Mouse (Mus musculus): ENCODE data around the gene Mtmr3. TPM values are rescaled to one million over a fixed set of nuclear protein-coding genes. Genes with fewer than 3 reads are reported as not detected.

Mtmr3 gene
- polyA plus RNA-seq, 1 experiment from 2014 or later, result 28.2 TPM

- H3K36me3 ChIP-seq (replicated peaks), result peaks cover 85% of the 10 kb centered on the region
- no peak for DNase-seq (ENCODE audit: low spot score)
- H3K9me3 ChIP-seq, result no peaks in the 10 kb centered on the region
- H3K27me3 ChIP-seq (replicated peaks; ENCODE audit: low read depth, poor library complexity, severe bottlenecking), result no peaks in the 10 kb centered on the region
- WGBS, result 93% methylated on average over 2 of the region's 2 CpGs
- no peak overlapping the region for H3K4me3 ChIP-seq
- H3K4me1 ChIP-seq, result no peaks in the 10 kb centered on the region
- H3K27ac ChIP-seq (replicated peaks), result no peak overlapping the region
Observed at GRCm38 (mm10) chr11:4499456-4499855, 95.2 kb downstream of the Mtmr3 start.

GRCm38 (mm10) chr11:4498774-4499173 is 95.9 kb downstream of the Mtmr3 start:
- H3K9me3 ChIP-seq, result no peaks in the 10 kb centered on the region
- H3K4me3 ChIP-seq, result no peak overlapping the region
- H3K27me3 ChIP-seq (replicated peaks; ENCODE audit: low read depth, poor library complexity, severe bottlenecking), result no peaks in the 10 kb centered on the region
- H3K27ac ChIP-seq (replicated peaks), result no peak overlapping the region
- peaks cover 83% of the 10 kb centered on the region for H3K36me3 ChIP-seq (replicated peaks)
- 90% methylated on average over 9 of the region's 9 CpGs for WGBS
- H3K4me1 ChIP-seq, result no peaks in the 10 kb centered on the region
- no peak for DNase-seq (ENCODE audit: low spot score)

- Histone ChIP-seq H3K27ac (replicated peaks) (no peak overlapping the region), H3K36me3 (replicated peaks) (peaks cover 83% of the 10 kb centered on the region), H3K4me3 (no peak overlapping the region), H3K9me3 (no peaks in the 10 kb centered on the region), H3K27me3 (replicated peaks; ENCODE audit: low read depth, poor library complexity, severe bottlenecking) (no peaks in the 10 kb centered on the region), H3K4me1 (no peaks in the 10 kb centered on the region)
- 86% methylated on average over 10 of the region's 10 CpGs for WGBS
- DNase-seq (ENCODE audit: low spot score), result no peak
Observed at GRCm38 (mm10) chr11:4497501-4498118, 97.1 kb downstream of the Mtmr3 start.

GRCm38 (mm10) chr11:4495021-4495540 is 99.6 kb downstream of the Mtmr3 start:
- WGBS, result 88% methylated on average over 4 of the region's 4 CpGs
- no peaks in the 10 kb centered on the region for H3K9me3 ChIP-seq
- no peak overlapping the region for H3K4me3 ChIP-seq
- no peaks in the 10 kb centered on the region for H3K4me1 ChIP-seq
- no peak for DNase-seq (ENCODE audit: low spot score)
- no peaks in the 10 kb centered on the region for H3K27me3 ChIP-seq (replicated peaks; ENCODE audit: low read depth, poor library complexity, severe bottlenecking)
- no peak overlapping the region for H3K27ac ChIP-seq (replicated peaks)
- H3K36me3 ChIP-seq (replicated peaks), result peaks cover 93% of the 10 kb centered on the region

GRCm38 (mm10) chr11:4489207-4489606 is 105.5 kb downstream of the Mtmr3 start:
- no peaks in the 10 kb centered on the region for H3K9me3 ChIP-seq
- 89% methylated on average over 4 of the region's 4 CpGs for WGBS
- DNase-seq (ENCODE audit: low spot score), result no peak
- peaks cover 99% of the 10 kb centered on the region for H3K36me3 ChIP-seq (replicated peaks)
- no peaks in the 10 kb centered on the region for H3K27me3 ChIP-seq (replicated peaks; ENCODE audit: low read depth, poor library complexity, severe bottlenecking)
- H3K4me1 ChIP-seq, result no peaks in the 10 kb centered on the region
- no peak overlapping the region for H3K4me3 ChIP-seq
- no peak overlapping the region for H3K27ac ChIP-seq (replicated peaks)

- Histone ChIP-seq H3K9me3 (no peaks in the 10 kb centered on the region), H3K36me3 (replicated peaks) (peaks cover 100% of the 10 kb centered on the region), H3K4me1 (no peaks in the 10 kb centered on the region), H3K4me3 (no peak overlapping the region), H3K27me3 (replicated peaks; ENCODE audit: low read depth, poor library complexity, severe bottlenecking) (no peaks in the 10 kb centered on the region), H3K27ac (replicated peaks) (no peak overlapping the region)
- no peak for DNase-seq (ENCODE audit: low spot score)
- 93% methylated on average over 2 of the region's 2 CpGs for WGBS
Observed at GRCm38 (mm10) chr11:4488798-4489197, 105.9 kb downstream of the Mtmr3 start.

GRCm38 (mm10) chr11:4488367-4488766 is 106.3 kb downstream of the Mtmr3 start:
- Histone ChIP-seq H3K9me3 (no peaks in the 10 kb centered on the region), H3K36me3 (replicated peaks) (peaks cover 100% of the 10 kb centered on the region), H3K27ac (replicated peaks) (no peak overlapping the region), H3K4me1 (no peaks in the 10 kb centered on the region), H3K4me3 (no peak overlapping the region), H3K27me3 (replicated peaks; ENCODE audit: low read depth, poor library complexity, severe bottlenecking) (no peaks in the 10 kb centered on the region)
- DNase-seq (ENCODE audit: low spot score), result no peak
- WGBS, result 96% methylated on average over 13 of the region's 13 CpGs

GRCm38 (mm10) chr11:4487401-4487965 is 107.2 kb downstream of the Mtmr3 start:
- H3K9me3 ChIP-seq, result no peaks in the 10 kb centered on the region
- H3K4me3 ChIP-seq, result no peak overlapping the region
- no peaks in the 10 kb centered on the region for H3K4me1 ChIP-seq
- 96% methylated on average over 8 of the region's 8 CpGs for WGBS
- no peaks in the 10 kb centered on the region for H3K27me3 ChIP-seq (replicated peaks; ENCODE audit: low read depth, poor library complexity, severe bottlenecking)
- H3K36me3 ChIP-seq (replicated peaks), result peaks cover 100% of the 10 kb centered on the region
- no peak for DNase-seq (ENCODE audit: low spot score)
- no peak overlapping the region for H3K27ac ChIP-seq (replicated peaks)

- Histone ChIP-seq H3K27me3 (replicated peaks; ENCODE audit: low read depth, poor library complexity, severe bottlenecking) (no peaks in the 10 kb centered on the region), H3K4me3 (no peak overlapping the region), H3K4me1 (no peaks in the 10 kb centered on the region), H3K36me3 (replicated peaks) (peaks cover 100% of the 10 kb centered on the region), H3K27ac (replicated peaks) (no peak overlapping the region), H3K9me3 (no peaks in the 10 kb centered on the region)
- no peak for DNase-seq (ENCODE audit: low spot score)
- 94% methylated on average over 5 of the region's 5 CpGs for WGBS
Observed at GRCm38 (mm10) chr11:4484541-4484940, 110.1 kb downstream of the Mtmr3 start.

- H3K4me1 ChIP-seq, result no peaks in the 10 kb centered on the region
- H3K27me3 ChIP-seq (replicated peaks; ENCODE audit: low read depth, poor library complexity, severe bottlenecking), result no peaks in the 10 kb centered on the region
- 87% methylated on average over 5 of the region's 5 CpGs for WGBS
- H3K27ac ChIP-seq (replicated peaks), result no peak overlapping the region
- no peak overlapping the region for H3K4me3 ChIP-seq
- DNase-seq (ENCODE audit: low spot score), result no peak
- no peaks in the 10 kb centered on the region for H3K9me3 ChIP-seq
- peaks cover 94% of the 10 kb centered on the region for H3K36me3 ChIP-seq (replicated peaks)
Observed at GRCm38 (mm10) chr11:4482641-4483040, 112.0 kb downstream of the Mtmr3 start.

- Histone ChIP-seq H3K36me3 (replicated peaks) (peaks cover 34% of the 10 kb centered on the region), H3K27ac (replicated peaks) (no peak overlapping the region), H3K4me3 (no peak overlapping the region), H3K27me3 (replicated peaks; ENCODE audit: low read depth, poor library complexity, severe bottlenecking) (no peaks in the 10 kb centered on the region), H3K4me1 (peaks cover 13% of the 10 kb centered on the region), H3K9me3 (no peaks in the 10 kb centered on the region)
- DNase-seq (ENCODE audit: low spot score), result no peak
- 93% methylated on average over 4 of the region's 4 CpGs for WGBS
Observed at GRCm38 (mm10) chr11:4476184-4476697, 118.4 kb downstream of the Mtmr3 start.

GRCm38 (mm10) chr11:4472464-4473179 is 122.0 kb downstream of the Mtmr3 start:
- Histone ChIP-seq H3K27ac (replicated peaks) (no peak overlapping the region), H3K4me3 (no peak overlapping the region), H3K9me3 (no peaks in the 10 kb centered on the region), H3K27me3 (replicated peaks; ENCODE audit: low read depth, poor library complexity, severe bottlenecking) (no peaks in the 10 kb centered on the region), H3K36me3 (replicated peaks) (peaks cover 5% of the 10 kb centered on the region; the same call in 1 of the 2 replicates), H3K4me1 (peaks cover 15% of the 10 kb centered on the region)
- WGBS, result 74% methylated on average over 7 of the region's 7 CpGs
- no peak for DNase-seq (ENCODE audit: low spot score)
